22 mouse cellular contexts compared by ENCODE assay signal in genomic region chr5:124822128-124822894, GRCm38 (mm10). TPM values are rescaled to one million over a fixed set of nuclear protein-coding genes. Genes with fewer than 3 reads are reported as not detected.
A peak's percentile ranks its signal among the peaks of the same experiment; 100 is the strongest.
DNase-seq lines count a peak whose midpoint lies in the region; ATAC-seq and TF ChIP-seq lines count a peak whose summit lies in the region.
"Had no signal": no experiment of that assay in that cellular context is flagged by ENCODE, and none has a peak within 500 bp of the region (broad histone marks: within the 10 kb centered on the region; RNA-seq: fewer than 3 reads in every experiment).

No protein-coding gene starts in this region.

- H3K9me3 ChIP-seq in lung, embryonic 16.5 days (ENCODE audit: control insufficient read depth, low read length), result no peaks in the 10 kb centered on the region
- no peaks in the 10 kb centered on the region for H3K9me3 ChIP-seq in limb, embryonic 15.5 days
- H3K9me3 ChIP-seq: heart, embryonic 15.5 days; hindbrain, embryonic 15.5 days; intestine, embryonic 15.5 days; midbrain, embryonic 15.5 days; neural tube, embryonic 15.5 days had no signal

- 0 out of 2 replicates have a peak, but pooled peaks have one; percentile 23 for ATAC-seq in lung, embryonic 16.5 days (ENCODE audit: low read depth)
- peak; percentile 43; the same call in 1 of the 2 replicates for ATAC-seq in limb, embryonic 15.5 days (ENCODE audit: insufficient number of reproducible peaks, low FRiP score, low TSS enrichment, low read depth)
- ATAC-seq: intestine, embryonic 15.5 days; midbrain, embryonic 15.5 days had no signal

- H3K4me2 ChIP-seq in lung, embryonic 16.5 days (ENCODE audit: low read depth, low read length), result no peak overlapping the region
- H3K4me2 ChIP-seq in limb, embryonic 15.5 days, result peak overlapping the region; percentile 17; the same call in 1 of the 2 replicates
- H3K4me2 ChIP-seq: forebrain, embryonic 12.5 days; heart, embryonic 15.5 days; hindbrain, embryonic 15.5 days; intestine, embryonic 15.5 days; midbrain, embryonic 15.5 days; neural tube, embryonic 15.5 days had no signal

- no peaks in the 10 kb centered on the region for H3K36me3 ChIP-seq in lung, embryonic 16.5 days (ENCODE audit: control insufficient read depth, insufficient read depth, low read length)
- H3K36me3 ChIP-seq in limb, embryonic 15.5 days, result no peaks in the 10 kb centered on the region
- H3K36me3 ChIP-seq: forebrain, embryonic 12.5 days; heart, embryonic 15.5 days; hindbrain, embryonic 15.5 days; intestine, embryonic 15.5 days; midbrain, embryonic 15.5 days; neural tube, embryonic 15.5 days had no signal

- DNase-seq in cerebellum, postnatal 10 days, result peak; percentile 73 to 77
- DNase-seq in cerebellum, adult 8-10 months, result no peak
- no peak for DNase-seq in lung, postnatal 4 days
- peak; percentile 10 for DNase-seq in brain, embryonic 14.5 days (ENCODE audit: low read depth)
- DNase-seq in spleen, adult 12 weeks (ENCODE audit: low spot score), result no peak
- DNase-seq: B cell, adult 2 months; gastrocnemius, postnatal 10 days; heart, adult 11 months; heart, postnatal 4 days; kidney, postnatal 36 days; liver; lung, postnatal 14 days; thymus, adult 18-20 months had no signal

- no peak for TF ChIP-seq POLR2A in brain, embryonic 14.5 days (IDR thresholded peaks at IDR 0.05; ENCODE audit: borderline replicate concordance, extremely low read depth, insufficient read depth, insufficient read length, poor library complexity, severe bottlenecking)

- no peak overlapping the region for H3K9ac ChIP-seq in lung, embryonic 16.5 days (ENCODE audit: low read length)
- no peak overlapping the region for H3K9ac ChIP-seq in limb, embryonic 15.5 days
- H3K9ac ChIP-seq: forebrain, embryonic 12.5 days; heart, embryonic 15.5 days; hindbrain, embryonic 15.5 days; intestine, embryonic 15.5 days; midbrain, embryonic 15.5 days; neural tube, embryonic 15.5 days had no signal

- TF ChIP-seq CTCF in brain, embryonic 14.5 days (IDR thresholded peaks at IDR 0.05; ENCODE audit: borderline replicate concordance, extremely low read depth, insufficient read depth, insufficient read length), result no peak

- no peaks in the 10 kb centered on the region for H3K27me3 ChIP-seq in lung, embryonic 16.5 days (ENCODE audit: control insufficient read depth, insufficient read depth, low read depth, low read length)
- H3K27me3 ChIP-seq in limb, embryonic 15.5 days, result no peaks in the 10 kb centered on the region
- H3K27me3 ChIP-seq: forebrain, embryonic 12.5 days; hindbrain, embryonic 15.5 days; intestine, embryonic 15.5 days; midbrain, embryonic 15.5 days; neural tube, embryonic 15.5 days had no signal

- no peaks in the 10 kb centered on the region for H3K4me1 ChIP-seq in lung, embryonic 16.5 days (replicated peaks; ENCODE audit: control insufficient read depth, insufficient read depth, low read length)
- peaks cover 18% of the 10 kb centered on the region for H3K4me1 ChIP-seq in limb, embryonic 15.5 days
- H3K4me1 ChIP-seq: forebrain, embryonic 12.5 days; heart, embryonic 15.5 days; hindbrain, embryonic 15.5 days; intestine, embryonic 15.5 days; midbrain, embryonic 15.5 days; neural tube, embryonic 15.5 days had no signal

- WGBS in lung, embryonic 16.5 days, result 68% methylated on average over 18 of the region's 18 CpGs
- WGBS in limb, embryonic 15.5 days, result 46% methylated on average over 18 of the region's 18 CpGs

- no peak overlapping the region for H3K4me3 ChIP-seq in lung, embryonic 16.5 days (ENCODE audit: low read length)
- no peak overlapping the region for H3K4me3 ChIP-seq in limb, embryonic 15.5 days
- H3K4me3 ChIP-seq: forebrain, embryonic 12.5 days; heart, embryonic 15.5 days; hindbrain, embryonic 15.5 days; intestine, embryonic 15.5 days; midbrain, embryonic 15.5 days; myocyte; neural tube, embryonic 15.5 days had no signal

- H3K27ac ChIP-seq in lung, embryonic 16.5 days (ENCODE audit: low read length), result no peak overlapping the region
- H3K27ac ChIP-seq in limb, embryonic 15.5 days, result 0 out of 2 replicates have a peak overlapping the region, but pooled peaks have one; percentile 43
- H3K27ac ChIP-seq: forebrain, embryonic 12.5 days; heart, embryonic 15.5 days; hindbrain, embryonic 15.5 days; intestine, embryonic 15.5 days; midbrain, embryonic 15.5 days; neural tube, embryonic 15.5 days had no signal

RNA-seq across cellular contexts. Expression of gene Ccdc92, which starts 39.9 kb away (rescaled TPM):
- polyA plus RNA-seq in lung, embryonic 16.5 days (2015; fragmentation: Nextera tagmentation; extraction: Ambion mirVana), result 9.9 and 11.7 TPM in 2 replicates
- polyA plus RNA-seq in brain, embryonic 14.5 days (2012; rRNA removed), result 27.1 and 36.6 TPM in 2 replicates
- polyA plus RNA-seq in limb, embryonic 15.5 days (2015; fragmentation: Nextera tagmentation; extraction: Ambion mirVana), result 5.4 and 6.1 TPM in 2 replicates

RNA-seq across cellular contexts. Expression of gene Zfp664, which starts 40.2 kb away (rescaled TPM):
- 91.1 and 92.9 TPM in 2 replicates for polyA plus RNA-seq in lung, embryonic 16.5 days (2015; fragmentation: Nextera tagmentation; extraction: Ambion mirVana)
- 77.4 and 85.5 TPM in 2 replicates for polyA plus RNA-seq in brain, embryonic 14.5 days (2012; rRNA removed)
- polyA plus RNA-seq in limb, embryonic 15.5 days (2015; fragmentation: Nextera tagmentation; extraction: Ambion mirVana), result 68.4 and 75.6 TPM in 2 replicates

Comparison
In these comparisons a context has a peak if more than half of its experiments do, and no peak if none do; other contexts are left out.
1. DNase-seq: peak in cerebellum, postnatal 10 days (2 of 2) and brain, embryonic 14.5 days (single experiment); none in cerebellum, adult 8-10 months (single experiment), lung, postnatal 4 days (0 of 2) and spleen, adult 12 weeks (single experiment).